In genomic region chr1:132376211-132377054, GRCm38 (mm10) we compare ENCODE assay signal across 8 mouse cellular contexts. TPM values are rescaled to one million over a fixed set of nuclear protein-coding genes. Genes with fewer than 3 reads are reported as not detected.
DNase-seq lines count a peak whose midpoint lies in the region; ATAC-seq lines count a peak whose summit lies in the region.

No protein-coding gene starts in this region.

- H3K4me2 ChIP-seq in intestine, embryonic 15.5 days (replicated peaks) = no peak overlapping the region

- 59% methylated on average over 8 of the region's 8 CpGs for WGBS in intestine, embryonic 15.5 days

- peak; percentile 56 for ATAC-seq in frontal cortex, adult (ENCODE audit: low TSS enrichment)
- 0 out of 2 replicates have a peak, but pooled peaks have one; percentile 26 for ATAC-seq in intestine, embryonic 15.5 days
- no peak for ATAC-seq in megakaryocyte progenitor cell, adult 5-6 weeks (replicated peaks; ENCODE audit: poor library complexity)

- H3K27ac ChIP-seq in intestine, embryonic 15.5 days = 0 out of 2 replicates have a peak overlapping the region, but pooled peaks have one; percentile 3

- no peak for DNase-seq in frontal cortex, postnatal 10 days (ENCODE audit: low spot score in 2 of 2)
- peak; percentile 29 for DNase-seq in right cerebral cortex, postnatal 25 days
- no peak for DNase-seq in right cerebral cortex, adult 18-20 months
- no peak for DNase-seq in retina, postnatal 1 day
- no peak for DNase-seq in frontal cortex, postnatal 36 days (ENCODE audit: low spot score in 2 of 2)

- H3K4me1 ChIP-seq in intestine, embryonic 15.5 days (replicated peaks) = peaks cover 30% of the 10 kb centered on the region

- no peaks in the 10 kb centered on the region for H3K36me3 ChIP-seq in intestine, embryonic 15.5 days

- no peak overlapping the region for H3K4me3 ChIP-seq in intestine, embryonic 15.5 days (replicated peaks)

- no peaks in the 10 kb centered on the region for H3K9me3 ChIP-seq in intestine, embryonic 15.5 days

- no peaks in the 10 kb centered on the region for H3K27me3 ChIP-seq in intestine, embryonic 15.5 days (replicated peaks)

- H3K9ac ChIP-seq in intestine, embryonic 15.5 days = no peak overlapping the region

RNA-seq across cellular contexts. Expression of gene Tmcc2, which starts 14.6 kb away (rescaled TPM):
- 11.4 and 15.5 TPM in 2 replicates for polyA plus RNA-seq in intestine, embryonic 15.5 days (2015; fragmentation: Nextera tagmentation; extraction: Ambion mirVana)
- total RNA-seq in megakaryocyte progenitor cell, adult 5-6 weeks (2015) = 2.9 and 6.1 TPM in 2 replicates
- total RNA-seq in megakaryocyte progenitor cell, adult 5-6 weeks (2017) = 5.5 and 6.0 TPM in 2 replicates

RNA-seq across cellular contexts. Expression of gene Dstyk, which starts 40.9 kb away (rescaled TPM):
- 8.9 and 9.0 TPM in 2 replicates for polyA plus RNA-seq in intestine, embryonic 15.5 days (2015; fragmentation: Nextera tagmentation; extraction: Ambion mirVana)
- 14.2 and 20.1 TPM in 2 replicates for total RNA-seq in megakaryocyte progenitor cell, adult 5-6 weeks (2015)
- 16.0 and 22.3 TPM in 2 replicates for total RNA-seq in megakaryocyte progenitor cell, adult 5-6 weeks (2017)
